Mouse (Mus musculus) frontal cortex, postnatal 25 days (tissue): ENCODE measurements around the gene Prkcq.
A peak's percentile ranks its signal among the peaks of the same experiment; 100 is the strongest.

Experiments used
- DNase-seq, 2 experiments: peaks; one replicate each; pipeline ENCODE4 v3.0.0; 2022; ENCODE audit warnings: low spot score in 2 of 2

Prkcq gene

DNA sequence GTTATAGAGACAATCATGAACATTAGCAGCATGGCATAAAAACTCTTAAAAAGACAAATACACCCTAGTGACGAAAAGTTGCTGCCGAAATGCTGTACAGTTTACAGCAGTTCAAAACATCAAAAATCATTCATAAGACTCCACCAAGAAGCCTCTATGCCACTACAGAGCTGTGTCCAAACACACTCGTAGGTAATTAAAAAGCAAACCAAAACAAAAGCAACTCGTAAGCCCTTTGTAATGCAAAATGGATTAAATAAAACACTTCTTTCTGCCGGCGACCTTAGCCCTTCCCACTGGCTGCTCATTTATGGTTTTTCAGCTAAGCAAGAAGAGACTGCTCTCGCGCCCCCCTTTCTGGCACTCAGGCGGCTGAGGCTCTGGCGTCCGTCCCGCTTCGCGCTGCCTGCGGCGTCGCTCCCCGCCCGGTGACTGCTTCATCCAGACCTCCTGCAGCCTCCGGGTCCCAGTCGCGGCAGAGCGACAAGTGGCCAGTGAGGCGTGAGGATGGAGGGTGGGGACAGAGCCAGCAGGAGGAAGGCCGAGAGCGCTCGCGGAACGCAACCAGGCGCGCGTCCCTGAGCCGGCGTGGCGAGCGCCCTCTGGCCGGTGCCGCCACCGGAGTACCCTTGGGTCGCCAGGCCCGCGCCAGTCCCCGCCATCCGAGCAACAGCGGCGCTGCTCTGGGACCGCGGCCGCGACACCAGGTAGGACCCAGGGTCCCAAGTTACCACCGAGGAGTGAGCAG lies at the start of gene Prkcq:
Prkcq (plus strand) TSS at position 355 of the 748 bp plus-strand sequence.
- peak; percentile 16 to 20 for DNase-seq

- DNase-seq: no peak
Observed at GRCm38 (mm10) chr2:11130881-11131280, 41.0 kb upstream of the Prkcq start.

DNA sequence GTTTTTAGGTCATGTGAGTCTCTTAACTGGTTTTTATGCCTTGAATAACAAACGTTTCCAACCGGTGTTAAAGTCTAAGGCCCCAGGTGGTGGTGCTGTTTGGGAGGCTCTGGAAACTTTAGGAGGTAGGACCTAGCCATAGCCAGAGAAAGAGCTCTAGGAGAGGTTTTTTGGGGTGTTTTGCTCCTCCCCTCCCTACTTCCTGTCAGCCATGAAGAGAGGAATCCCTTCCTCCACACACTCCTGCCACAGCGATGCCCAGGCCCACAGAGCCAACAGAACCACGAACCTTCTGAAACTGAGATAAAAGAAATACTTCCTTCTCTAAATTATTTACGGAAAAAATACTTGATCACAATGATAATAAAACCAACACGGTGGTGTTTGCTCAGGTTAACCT lies 36.2 kb upstream of the Prkcq start:
- no peak for DNase-seq

DNA sequence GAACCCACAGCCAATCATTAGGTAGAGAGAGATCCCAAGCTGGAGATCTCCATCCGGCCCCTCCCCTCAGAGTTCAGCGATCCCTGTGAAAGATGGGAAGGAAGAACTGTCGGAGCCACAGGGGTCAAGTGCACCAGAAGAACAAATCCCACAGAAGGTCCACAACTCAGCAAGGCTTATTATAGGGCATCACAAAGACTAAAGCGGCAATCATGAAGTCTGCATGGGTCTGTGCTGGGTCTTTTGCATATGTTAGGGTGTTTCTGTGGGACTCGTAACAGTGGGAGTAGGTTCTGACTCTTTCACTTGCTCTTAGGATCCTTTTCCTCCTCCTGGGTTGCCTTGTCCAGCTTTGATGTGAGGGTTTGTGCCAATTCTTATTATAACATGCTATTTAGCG lies 33.8 kb upstream of the Prkcq start:
- DNase-seq: no peak

- no peak for DNase-seq
Observed at GRCm38 (mm10) chr2:11139518-11140152, 32.3 kb upstream of the Prkcq start.

DNA sequence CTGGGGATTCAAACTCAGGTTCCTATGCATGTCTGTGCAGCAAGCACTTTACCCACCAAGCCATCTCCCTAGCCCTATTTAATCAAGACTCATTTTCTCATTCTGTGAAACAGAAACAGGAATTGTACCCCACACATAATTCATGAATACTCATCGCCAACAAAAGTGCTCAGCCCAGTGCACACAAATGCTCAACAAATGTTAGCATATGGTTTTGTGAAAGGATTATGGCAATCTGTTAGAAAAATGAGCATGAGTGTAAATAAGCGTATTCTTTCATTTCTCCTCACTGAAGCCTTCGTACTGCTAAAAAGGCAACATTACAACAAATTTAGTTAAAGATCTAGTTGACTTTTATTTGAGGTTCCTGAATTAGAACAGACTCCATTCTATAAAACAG lies 31.5 kb upstream of the Prkcq start:
- no peak for DNase-seq

DNA sequence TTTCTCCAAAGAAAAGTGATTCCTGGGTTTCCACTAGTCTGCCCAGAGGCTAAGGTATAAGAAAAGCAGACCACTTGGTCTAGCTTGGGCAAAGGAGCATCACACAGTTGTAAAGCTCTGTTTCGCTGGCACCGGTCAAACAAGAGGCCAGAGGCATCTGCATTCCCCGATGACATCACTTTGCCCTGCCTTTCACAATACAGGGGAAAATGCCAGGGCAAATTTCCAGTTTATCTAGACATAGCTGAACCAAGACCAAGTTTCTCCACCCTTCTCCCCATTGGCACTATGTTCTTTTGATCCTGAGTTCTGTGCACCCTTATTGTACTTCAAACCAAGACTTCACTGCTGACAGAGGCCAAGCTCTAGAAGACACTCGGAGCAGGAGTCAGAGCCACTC lies 22.8 kb upstream of the Prkcq start:
- no peak for DNase-seq

DNA sequence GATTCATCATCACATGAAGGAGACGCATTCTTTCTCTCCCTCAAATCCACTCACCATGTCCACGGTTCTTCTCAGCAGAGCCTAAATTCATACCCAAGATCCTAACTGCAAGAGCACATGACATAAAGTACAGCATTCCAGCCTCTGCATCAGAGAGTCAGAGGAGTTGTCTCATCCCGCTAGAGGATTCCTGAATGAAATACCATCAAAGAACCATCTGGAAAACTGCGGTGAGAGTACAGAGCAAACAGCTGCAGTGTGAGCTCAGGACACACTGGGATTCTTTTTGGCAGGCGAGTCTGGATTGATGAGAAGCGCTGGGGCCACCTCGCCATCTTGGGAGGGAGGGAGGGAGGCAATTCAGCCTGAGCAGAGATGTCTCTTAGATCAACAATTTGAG lies 20.9 kb upstream of the Prkcq start:
- DNase-seq: no peak

DNA sequence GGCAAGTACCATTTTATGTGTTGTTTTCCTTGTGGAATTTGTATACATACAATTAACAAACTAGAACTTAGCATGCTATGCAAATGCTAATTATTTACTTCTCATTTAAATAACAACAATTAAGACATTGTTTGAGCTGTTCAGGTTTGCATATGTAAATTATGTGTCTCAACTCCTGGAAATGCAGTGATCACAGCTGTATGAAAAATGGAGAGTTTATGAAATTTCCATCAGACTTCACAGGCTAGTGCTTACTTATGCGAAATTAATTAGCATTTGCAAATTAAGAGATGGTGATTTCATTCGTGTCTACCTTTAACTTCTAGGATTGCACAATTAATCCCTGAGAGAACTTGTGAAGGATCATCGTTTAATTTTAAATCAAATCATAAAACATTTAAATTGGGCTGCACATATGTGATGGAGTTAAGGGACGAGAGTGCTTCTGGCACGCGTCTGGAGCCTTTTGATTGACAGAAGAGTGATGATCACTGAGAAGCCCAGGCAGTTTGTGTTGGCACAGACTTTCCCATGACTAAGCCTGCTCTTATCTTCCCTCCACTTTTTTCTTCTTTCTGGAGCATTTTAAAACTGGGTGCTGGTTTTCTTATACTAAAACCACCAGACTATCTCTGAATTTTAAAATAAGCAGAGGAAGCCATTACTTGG lies 20.1 kb upstream of the Prkcq start:
- no peak for DNase-seq

DNA sequence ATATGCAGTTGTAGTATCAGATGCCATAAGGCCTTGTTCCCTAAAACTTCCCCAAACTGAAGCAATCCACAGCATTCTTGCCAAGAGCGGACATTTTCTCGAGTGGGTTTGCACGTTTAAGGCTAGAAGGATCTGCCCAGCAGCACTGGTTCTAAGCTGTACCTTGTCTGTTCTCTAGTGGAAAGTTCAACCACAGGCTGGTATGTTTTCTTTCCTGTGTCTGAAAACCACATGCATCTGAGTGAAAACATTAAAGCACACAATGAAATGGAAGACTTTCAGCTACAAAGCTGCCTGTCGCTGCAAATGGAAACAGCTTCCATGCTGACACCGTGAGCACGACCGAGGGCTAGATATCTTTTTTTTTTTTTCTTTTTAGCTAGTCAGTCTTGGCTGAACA lies 12.3 kb upstream of the Prkcq start:
- no peak for DNase-seq

- no peak for DNase-seq
Observed at GRCm38 (mm10) chr2:11160696-11161095, 11.2 kb upstream of the Prkcq start.

- DNase-seq: no peak
Observed at GRCm38 (mm10) chr2:11161336-11161735, 10.6 kb upstream of the Prkcq start.

GRCm38 (mm10) chr2:11162701-11163100 lies 9.2 kb upstream of the Prkcq start:
- no peak for DNase-seq

DNA sequence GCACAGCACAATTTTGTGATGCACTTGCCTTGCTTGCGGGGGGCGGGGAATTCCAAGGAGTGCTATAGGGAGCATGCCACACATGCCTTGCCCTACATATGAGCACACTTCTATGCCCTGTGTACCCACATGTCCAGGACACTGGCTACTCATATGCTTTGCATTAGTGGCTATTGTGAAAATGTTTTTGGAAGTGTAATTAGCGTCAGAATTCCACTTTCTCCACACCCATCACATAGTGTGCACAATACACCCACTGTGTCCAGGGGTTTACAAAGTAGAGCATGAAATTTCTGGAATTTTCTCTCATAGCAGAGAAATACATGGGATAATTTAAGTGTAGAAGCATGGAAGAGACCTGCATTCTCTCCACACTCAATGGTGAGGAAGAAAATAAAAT lies 7.7 kb upstream of the Prkcq start:
- no peak for DNase-seq

- DNase-seq: no peak
Observed at GRCm38 (mm10) chr2:11169721-11170335, 2.1 kb upstream of the Prkcq start.

DNA sequence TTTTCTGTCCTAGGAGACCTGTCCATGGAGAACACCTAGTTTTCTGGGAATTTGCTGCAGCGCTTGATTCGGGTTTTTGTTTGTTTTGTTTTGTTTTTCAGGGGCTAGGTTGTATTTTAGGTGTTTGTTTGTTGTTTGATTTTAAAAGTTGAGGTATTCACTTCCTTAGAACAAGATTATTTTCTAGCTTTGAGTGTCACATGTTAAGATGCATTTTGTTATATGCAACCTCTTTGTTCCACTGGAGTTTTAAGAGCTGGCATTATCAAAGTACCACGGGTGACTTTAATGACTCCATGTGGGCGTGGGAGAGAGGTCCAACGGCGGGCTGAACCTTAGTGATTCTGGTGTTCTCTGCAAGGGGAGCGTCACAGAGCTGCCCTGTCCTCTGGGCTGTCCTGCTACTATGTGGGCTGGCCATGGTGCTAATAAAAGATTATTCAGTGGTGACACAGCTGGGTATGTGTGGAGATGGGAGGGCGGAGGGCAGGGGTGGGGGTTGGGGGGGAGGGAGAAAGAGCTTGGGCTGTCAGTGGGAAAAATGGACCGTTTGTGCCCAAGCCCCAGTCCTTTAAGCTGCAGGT lies 1.0 kb downstream of the Prkcq start:
- DNase-seq: no peak

- no peak for DNase-seq
Observed at GRCm38 (mm10) chr2:11173521-11173920, 1.6 kb downstream of the Prkcq start.

- DNase-seq: no peak
Observed at GRCm38 (mm10) chr2:11174101-11174500, 2.2 kb downstream of the Prkcq start.

DNA sequence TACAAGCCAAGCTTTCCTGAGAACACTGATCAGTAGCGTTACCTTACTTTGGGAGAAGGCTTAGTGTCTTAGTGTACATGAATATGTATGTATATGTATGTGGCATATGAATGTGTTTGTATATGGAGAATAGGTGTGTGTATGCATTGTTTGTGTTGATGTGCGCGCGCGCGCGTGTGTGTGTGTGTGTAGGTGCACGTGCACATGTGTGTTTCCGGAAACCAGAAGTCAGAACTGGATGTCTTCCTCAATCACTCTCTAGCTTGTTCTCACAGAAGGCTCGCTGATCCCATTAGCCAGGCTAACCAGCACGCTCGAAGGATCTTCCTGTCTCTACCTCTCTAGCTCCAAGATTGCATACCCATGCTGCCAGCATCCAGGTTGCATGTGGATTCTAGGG lies 6.0 kb downstream of the Prkcq start:
- DNase-seq: no peak

DNA sequence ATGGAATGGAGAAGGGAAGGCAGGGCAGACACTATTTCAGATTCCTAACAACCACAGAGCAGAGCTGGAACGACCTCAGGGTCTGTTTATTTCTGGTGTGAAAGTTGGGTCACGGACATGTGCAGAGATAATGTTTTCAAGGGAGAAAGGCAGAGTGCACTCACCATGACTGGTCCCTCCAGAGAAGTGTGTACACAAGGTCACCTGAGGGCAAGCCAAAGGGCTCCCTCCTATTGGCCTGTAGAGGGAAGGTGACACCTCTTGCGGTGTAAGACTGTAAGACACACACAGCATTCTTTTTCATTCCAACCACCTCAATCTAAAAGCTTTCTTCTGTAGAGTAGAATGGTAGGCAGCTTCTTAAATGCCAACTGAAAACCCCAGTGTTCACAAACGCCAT lies 9.6 kb downstream of the Prkcq start:
- DNase-seq: no peak

GRCm38 (mm10) chr2:11182096-11182495 lies 10.2 kb downstream of the Prkcq start:
- no peak for DNase-seq

DNA sequence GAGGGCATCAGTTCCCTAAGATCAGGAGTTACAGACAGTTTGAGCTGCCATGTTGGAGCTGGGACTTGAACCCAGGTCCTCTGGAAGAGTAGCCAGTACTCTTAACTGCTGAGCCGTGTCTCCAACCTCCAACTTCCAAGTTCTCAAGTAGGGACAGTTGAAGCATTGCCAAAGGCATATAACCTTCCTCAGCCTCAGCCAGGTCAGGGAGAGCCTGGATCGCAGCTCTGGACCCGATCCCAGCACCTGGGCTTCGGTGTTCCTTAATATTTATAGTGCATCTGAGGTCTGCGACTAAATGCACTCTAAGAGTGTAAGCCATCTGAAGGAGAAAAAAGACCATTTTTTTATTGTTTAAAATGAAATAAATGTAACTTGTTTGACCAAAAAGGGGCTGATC lies 12.1 kb downstream of the Prkcq start:
- no peak for DNase-seq
